Mouse (Mus musculus): ENCODE measurements around the gene Cfap126.

DNA sequence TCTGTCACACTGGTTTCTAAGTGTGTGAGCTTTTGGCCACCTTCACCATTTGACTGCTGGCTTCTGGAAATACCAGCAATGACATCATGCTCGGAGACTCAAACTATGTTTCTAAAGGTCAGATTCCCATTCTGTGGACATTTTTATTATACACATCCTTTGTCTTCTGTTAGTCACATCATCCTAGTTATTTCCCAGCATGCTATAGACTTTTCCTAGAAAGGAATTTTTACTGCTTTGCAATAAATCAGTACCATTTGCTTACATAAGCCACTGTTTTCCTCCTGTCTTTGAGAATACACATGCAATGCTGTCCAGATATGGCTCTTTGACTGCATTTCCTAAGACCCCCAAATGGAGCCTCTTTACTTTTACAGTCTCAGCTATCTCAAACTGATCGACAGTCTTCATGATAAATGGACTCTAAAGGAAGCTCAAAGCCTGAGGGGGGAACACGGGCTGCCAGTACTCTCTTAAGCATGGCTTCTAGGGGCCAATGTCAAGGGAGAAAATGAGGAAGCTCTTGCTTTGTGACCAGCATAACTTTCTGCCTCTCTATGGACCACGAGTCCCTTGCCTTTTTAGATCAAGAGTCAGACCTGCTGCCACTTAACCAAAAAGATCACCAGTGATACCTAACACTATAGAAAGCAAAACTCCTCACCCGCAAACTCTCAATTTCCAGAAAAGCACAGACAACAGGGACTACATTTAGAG is 52.1 kb downstream of the Cfap126 start:
- TF ChIP-seq CTCF (conservative IDR thresholded peaks at IDR 0.05; ENCODE audit: low read length) (no peak), POU5F1 (IDR thresholded peaks at IDR 0.05; ENCODE audit: borderline replicate concordance, low read length) (no peak)

Data from E14TG2a.4 (cell line).